Mouse (Mus musculus): ENCODE results near the gene Gdpd5. TPM values are rescaled to one million over a fixed set of nuclear protein-coding genes. Genes with fewer than 3 reads are reported as not detected.
A peak's percentile ranks its signal among the peaks of the same experiment; 100 is the strongest.

Gdpd5 gene
- polyA plus RNA-seq, 1 experiment from 2014 or later, result 25.9 TPM

- peaks cover 21% of the 10 kb centered on the region for H3K4me1 ChIP-seq (replicated peaks; ENCODE audit: control insufficient read depth, insufficient read depth, low read length)
- 4% methylated on average over 12 of the region's 12 CpGs for WGBS
- H3K27me3 ChIP-seq (ENCODE audit: control insufficient read depth, insufficient read depth, low read length), result no peaks in the 10 kb centered on the region
- peak overlapping the region; percentile 43 for H3K4me3 ChIP-seq (ENCODE audit: low read depth, low read length)
- H3K4me2 ChIP-seq (replicated peaks; ENCODE audit: low read depth, low read length), result peak overlapping the region; percentile 69
- ATAC-seq (ENCODE audit: low FRiP score), result peak; percentile 26; the same call in 1 of the 2 replicates
- H3K27ac ChIP-seq (ENCODE audit: low read depth, low read length), result peak overlapping the region; percentile 95
- peak overlapping the region; percentile 88 for H3K9ac ChIP-seq (ENCODE audit: low read depth, low read length)
- peak; percentile 53 for DNase-seq (ENCODE audit: low spot score)
- peaks cover 17% of the 10 kb centered on the region for H3K36me3 ChIP-seq (ENCODE audit: control insufficient read depth, insufficient read depth, low read length)
- H3K9me3 ChIP-seq (ENCODE audit: control insufficient read depth, low read length), result no peaks in the 10 kb centered on the region
Measured at GRCm38 (mm10) chr7:99351104-99351801, 30.0 kb upstream of the Gdpd5 start.

DNA sequence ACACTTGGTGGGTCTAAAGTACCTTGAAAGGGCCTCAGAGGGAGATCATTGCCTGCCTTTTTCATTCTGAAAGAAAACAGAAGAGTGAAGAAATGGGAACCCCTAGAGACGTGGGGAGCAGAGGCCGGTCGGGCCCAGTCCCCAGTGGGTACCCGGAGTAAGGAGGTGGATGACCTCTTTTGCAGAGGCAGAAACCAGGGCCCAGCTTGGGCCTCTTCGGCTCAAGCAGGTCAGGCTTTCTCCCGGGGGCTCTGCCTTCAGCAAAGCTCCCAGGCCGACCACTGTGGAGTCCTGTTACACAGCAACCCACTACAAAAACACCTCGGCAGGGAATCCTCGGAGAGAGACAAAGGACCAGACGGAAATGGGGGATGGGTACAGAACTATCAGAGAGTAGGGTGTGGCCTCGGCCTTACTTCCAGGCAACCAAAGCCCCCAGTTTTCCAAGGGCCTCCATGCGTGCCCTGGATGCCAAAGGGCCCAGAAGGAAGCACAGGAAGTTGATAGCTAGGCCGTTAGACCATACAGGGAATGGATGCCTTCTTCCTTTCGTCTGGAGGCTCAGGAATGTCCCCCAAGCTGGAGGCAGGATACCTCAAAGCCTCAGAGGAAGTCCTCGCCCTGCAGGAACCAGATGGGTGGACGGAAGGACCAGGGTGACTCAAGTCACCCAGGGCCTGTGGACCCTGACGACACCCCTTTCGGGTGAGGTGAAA, 29.3 kb upstream of the Gdpd5 start:
- DNase-seq (ENCODE audit: low spot score) (peak; percentile 84), ATAC-seq (ENCODE audit: low FRiP score) (peak; percentile 64)
- WGBS, result 3% methylated on average over 18 of the region's 18 CpGs

DNA sequence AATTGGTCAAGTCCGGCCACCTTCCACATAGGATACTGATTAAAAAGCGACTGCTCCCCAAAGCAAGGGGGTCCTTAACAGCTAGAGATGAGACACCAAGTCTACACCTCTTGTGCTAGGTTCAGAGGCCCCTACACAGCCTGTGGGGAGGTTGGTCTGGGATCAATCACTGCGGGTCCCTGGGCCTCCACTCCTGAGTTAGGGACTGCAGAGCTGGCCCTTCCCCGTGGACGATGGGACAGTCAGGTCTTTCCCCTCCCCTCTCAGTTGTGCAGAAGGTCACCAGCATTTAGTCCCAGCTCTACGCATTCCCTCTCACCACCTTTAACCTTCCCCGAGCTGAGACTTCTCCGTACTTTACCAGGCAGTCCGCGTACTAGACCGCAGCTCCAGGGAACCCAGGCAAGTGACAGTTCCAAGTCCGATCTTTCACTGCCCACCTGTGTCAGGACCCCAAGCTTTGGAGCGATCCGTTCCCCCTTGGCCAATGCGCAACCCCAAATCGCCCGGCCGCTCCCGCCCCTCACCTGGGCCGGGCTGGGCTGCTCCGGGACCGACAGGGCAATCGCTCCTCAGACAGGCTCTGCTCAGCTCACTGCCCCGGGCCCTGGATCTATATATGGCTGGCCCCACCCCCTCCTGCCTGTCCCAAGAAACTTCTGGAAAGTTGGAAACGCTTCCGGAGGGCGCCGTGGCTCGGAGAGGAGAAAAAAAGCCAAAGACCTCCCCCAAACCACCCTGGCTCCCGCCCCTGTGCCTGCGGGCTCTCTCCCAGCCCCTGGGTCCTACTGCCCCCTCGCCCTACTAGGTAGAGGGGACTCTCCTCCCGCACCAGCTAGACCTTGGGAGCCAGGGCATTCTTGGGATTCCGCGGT, 28.5 kb upstream of the Gdpd5 start, which contains the start of gene Serpinh1:
Gene Serpinh1 (minus strand): TSS at position 714 of the 875 bp plus-strand sequence.
- Histone ChIP-seq H3K27me3 (ENCODE audit: control insufficient read depth, insufficient read depth, low read length) (no peaks in the 10 kb centered on the region), H3K4me1 (replicated peaks; ENCODE audit: control insufficient read depth, insufficient read depth, low read length) (peaks cover 30% of the 10 kb centered on the region), H3K4me3 (ENCODE audit: low read depth, low read length) (peak within 1 kb of the TSS; percentile 43), H3K27ac (ENCODE audit: low read depth, low read length) (peak within 1 kb of the TSS; percentile 95), H3K4me2 (replicated peaks; ENCODE audit: low read depth, low read length) (peak within 1 kb of the TSS; percentile 69), H3K9ac (ENCODE audit: low read depth, low read length) (peak within 1 kb of the TSS; percentile 88), H3K9me3 (ENCODE audit: control insufficient read depth, low read length) (no peaks in the 10 kb centered on the region), H3K36me3 (ENCODE audit: control insufficient read depth, insufficient read depth, low read length) (peaks cover 12% of the 10 kb centered on the region; the same call in 1 of the 2 replicates)
- ATAC-seq (ENCODE audit: low FRiP score) (peak; percentile 53), DNase-seq (ENCODE audit: low spot score) (peak; percentile 85)
- WGBS, result 1% methylated on average over 35 of the region's 35 CpGs

More for the DNA sequence above, 29.3 kb upstream of the Gdpd5 start:
- no peaks in the 10 kb centered on the region for H3K9me3 ChIP-seq (ENCODE audit: control insufficient read depth, low read length)
- peak overlapping the region; percentile 43 for H3K4me3 ChIP-seq (ENCODE audit: low read depth, low read length)
- peaks cover 27% of the 10 kb centered on the region for H3K4me1 ChIP-seq (replicated peaks; ENCODE audit: control insufficient read depth, insufficient read depth, low read length)
- peak overlapping the region; percentile 95 for H3K27ac ChIP-seq (ENCODE audit: low read depth, low read length)
- H3K4me2 ChIP-seq (replicated peaks; ENCODE audit: low read depth, low read length), result peak overlapping the region; percentile 69
- H3K27me3 ChIP-seq (ENCODE audit: control insufficient read depth, insufficient read depth, low read length), result no peaks in the 10 kb centered on the region
- H3K9ac ChIP-seq (ENCODE audit: low read depth, low read length), result peak overlapping the region; percentile 88
- peaks cover 14% of the 10 kb centered on the region for H3K36me3 ChIP-seq (ENCODE audit: control insufficient read depth, insufficient read depth, low read length)

DNA sequence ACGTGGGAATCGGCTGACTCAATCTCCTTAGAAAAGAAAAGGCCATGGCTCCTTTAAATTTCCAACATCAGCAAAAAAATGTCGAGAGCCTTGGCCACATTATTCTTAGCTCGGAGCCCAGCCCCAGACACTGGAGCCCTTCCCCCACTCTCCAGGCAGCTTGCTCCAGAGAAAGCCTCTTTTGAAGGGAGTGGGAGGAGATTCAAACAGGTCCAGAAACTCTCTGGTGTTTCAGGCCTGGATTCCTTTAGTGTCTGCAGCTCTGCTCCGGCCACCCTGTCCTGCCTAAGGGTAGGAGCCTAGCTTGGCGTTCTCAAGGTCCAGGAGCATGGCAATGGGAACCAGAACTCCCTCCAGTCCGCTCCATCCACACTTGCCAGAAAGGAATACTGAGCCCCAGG, 25.5 kb upstream of the Gdpd5 start:
- Histone ChIP-seq H3K4me3 (ENCODE audit: low read depth, low read length) (no peak overlapping the region), H3K4me2 (replicated peaks; ENCODE audit: low read depth, low read length) (peak overlapping the region; percentile 21; the same call in 1 of the 2 replicates), H3K9ac (ENCODE audit: low read depth, low read length) (peak overlapping the region; percentile 38; the same call in 1 of the 2 replicates), H3K9me3 (ENCODE audit: control insufficient read depth, low read length) (no peaks in the 10 kb centered on the region), H3K27ac (ENCODE audit: low read depth, low read length) (peak overlapping the region; percentile 86), H3K4me1 (replicated peaks; ENCODE audit: control insufficient read depth, insufficient read depth, low read length) (peaks cover 32% of the 10 kb centered on the region), H3K27me3 (ENCODE audit: control insufficient read depth, insufficient read depth, low read length) (no peaks in the 10 kb centered on the region), H3K36me3 (ENCODE audit: control insufficient read depth, insufficient read depth, low read length) (no peaks in the 10 kb centered on the region)
- 4% methylated on average over 7 of the region's 7 CpGs for WGBS
- ATAC-seq (ENCODE audit: low FRiP score), result no peak
- DNase-seq (ENCODE audit: low spot score), result peak; percentile 84

DNA sequence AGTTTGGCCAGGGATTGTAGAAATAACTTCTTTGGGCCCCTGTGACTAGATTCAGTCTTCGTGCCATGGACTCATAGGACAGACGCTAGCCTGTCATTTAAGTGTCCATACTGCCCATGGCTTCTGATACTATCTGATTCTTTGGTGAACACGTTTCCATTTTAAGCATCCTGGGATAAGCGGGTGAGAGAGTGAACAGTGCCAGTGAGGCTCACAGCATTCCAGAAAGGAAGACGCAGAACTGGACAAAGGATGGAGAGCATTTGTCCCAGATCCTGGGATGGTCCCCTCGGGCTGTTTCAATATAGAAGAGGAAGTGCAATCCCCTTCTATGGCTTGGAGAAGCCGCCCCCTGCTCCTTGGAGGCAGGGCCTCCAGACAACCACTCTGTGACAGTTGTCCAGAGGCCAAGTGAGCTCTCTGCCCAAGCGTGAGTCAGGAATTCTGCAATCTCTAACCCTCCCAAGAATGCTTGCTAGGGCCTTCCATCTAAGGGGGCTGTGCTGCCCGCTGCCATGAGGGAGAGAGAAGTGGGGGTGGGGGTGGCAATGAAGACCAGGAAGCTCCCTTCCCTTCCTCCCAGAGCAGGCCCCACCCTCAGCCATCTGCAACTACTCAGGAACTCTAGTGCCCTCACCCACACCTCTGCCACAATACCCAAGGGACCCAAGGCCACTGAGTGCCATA, 24.8 kb upstream of the Gdpd5 start:
- Histone ChIP-seq H3K4me3 (ENCODE audit: low read depth, low read length) (no peak overlapping the region), H3K4me2 (replicated peaks; ENCODE audit: low read depth, low read length) (no peak overlapping the region; the same call in 1 of the 2 replicates), H3K9me3 (ENCODE audit: control insufficient read depth, low read length) (no peaks in the 10 kb centered on the region), H3K4me1 (replicated peaks; ENCODE audit: control insufficient read depth, insufficient read depth, low read length) (peaks cover 27% of the 10 kb centered on the region), H3K27ac (ENCODE audit: low read depth, low read length) (peak overlapping the region; percentile 86), H3K36me3 (ENCODE audit: control insufficient read depth, insufficient read depth, low read length) (no peaks in the 10 kb centered on the region), H3K9ac (ENCODE audit: low read depth, low read length) (peak overlapping the region; percentile 38; the same call in 1 of the 2 replicates), H3K27me3 (ENCODE audit: control insufficient read depth, insufficient read depth, low read length) (no peaks in the 10 kb centered on the region)
- WGBS, result 39% methylated on average over 9 of the region's 9 CpGs
- DNase-seq (ENCODE audit: low spot score) (no peak), ATAC-seq (ENCODE audit: low FRiP score) (no peak)

- DNase-seq (ENCODE audit: low spot score), result no peak
- H3K9ac ChIP-seq (ENCODE audit: low read depth, low read length), result no peak overlapping the region
- 54% methylated on average over 7 of the region's 7 CpGs for WGBS
Measured at GRCm38 (mm10) chr7:99357201-99357600, 24.0 kb upstream of the Gdpd5 start.

DNA sequence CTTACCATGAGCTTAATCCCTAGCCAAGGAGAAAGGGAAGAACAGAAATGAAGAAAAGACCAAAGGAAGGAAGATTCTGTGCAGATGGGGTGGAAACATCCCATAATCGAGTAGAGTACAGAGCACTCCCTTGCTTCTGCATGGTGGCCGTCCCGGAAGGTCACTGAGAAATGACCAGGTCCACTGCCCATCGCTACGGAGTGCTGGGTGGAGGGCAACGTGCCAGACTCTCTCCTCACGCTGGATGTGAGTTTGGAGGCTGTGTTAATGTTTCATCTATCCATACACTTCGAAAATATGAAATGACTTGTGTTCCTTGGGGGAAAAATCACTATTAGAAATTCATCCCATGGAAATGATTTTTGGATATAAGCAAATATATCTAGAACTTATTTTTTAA, 22.8 kb upstream of the Gdpd5 start:
- Histone ChIP-seq H3K27ac (ENCODE audit: low read depth, low read length) (no peak overlapping the region), H3K9ac (ENCODE audit: low read depth, low read length) (no peak overlapping the region), H3K9me3 (ENCODE audit: control insufficient read depth, low read length) (no peaks in the 10 kb centered on the region), H3K27me3 (ENCODE audit: control insufficient read depth, insufficient read depth, low read length) (no peaks in the 10 kb centered on the region), H3K4me1 (replicated peaks; ENCODE audit: control insufficient read depth, insufficient read depth, low read length) (peaks cover 24% of the 10 kb centered on the region), H3K36me3 (ENCODE audit: control insufficient read depth, insufficient read depth, low read length) (no peaks in the 10 kb centered on the region), H3K4me2 (replicated peaks; ENCODE audit: low read depth, low read length) (no peak overlapping the region), H3K4me3 (ENCODE audit: low read depth, low read length) (no peak overlapping the region)
- DNase-seq (ENCODE audit: low spot score) (no peak), ATAC-seq (ENCODE audit: low FRiP score) (no peak)
- 93% methylated on average over 8 of the region's 8 CpGs for WGBS

More at GRCm38 (mm10) chr7:99357201-99357600, 24.0 kb upstream of the Gdpd5 start:
- Histone ChIP-seq H3K4me1 (replicated peaks; ENCODE audit: control insufficient read depth, insufficient read depth, low read length) (peaks cover 27% of the 10 kb centered on the region), H3K27ac (ENCODE audit: low read depth, low read length) (no peak overlapping the region), H3K27me3 (ENCODE audit: control insufficient read depth, insufficient read depth, low read length) (no peaks in the 10 kb centered on the region), H3K4me2 (replicated peaks; ENCODE audit: low read depth, low read length) (no peak overlapping the region), H3K36me3 (ENCODE audit: control insufficient read depth, insufficient read depth, low read length) (no peaks in the 10 kb centered on the region), H3K9me3 (ENCODE audit: control insufficient read depth, low read length) (no peaks in the 10 kb centered on the region), H3K4me3 (ENCODE audit: low read depth, low read length) (no peak overlapping the region)
- ATAC-seq (ENCODE audit: low FRiP score), result no peak
